Mouse (Mus musculus): ENCODE data around the gene Ubac2. TPM values are rescaled to one million over a fixed set of nuclear protein-coding genes. Genes with fewer than 3 reads are reported as not detected.

Gene Ubac2
- polyA plus RNA-seq, 1 experiment from 2014 or later, result 43.8 TPM

- no peak overlapping the region for H3K27ac ChIP-seq (ENCODE audit: low read depth, low read length)
- H3K27me3 ChIP-seq (replicated peaks; ENCODE audit: control insufficient read depth, insufficient read depth, low read length), result no peaks in the 10 kb centered on the region
- DNase-seq (ENCODE audit: low spot score) (no peak), ATAC-seq (replicated peaks; ENCODE audit: low FRiP score) (no peak)
- H3K36me3 ChIP-seq (ENCODE audit: control insufficient read depth, insufficient read depth, low read length), result no peaks in the 10 kb centered on the region
- 83% methylated on average over 2 of the region's 2 CpGs for WGBS
- no peaks in the 10 kb centered on the region for H3K4me1 ChIP-seq (replicated peaks; ENCODE audit: control insufficient read depth, insufficient read depth, low read length)
- H3K9ac ChIP-seq (ENCODE audit: low read depth, low read length), result no peak overlapping the region
- H3K9me3 ChIP-seq (ENCODE audit: control insufficient read depth, low read length), result no peaks in the 10 kb centered on the region
- no peak overlapping the region for H3K4me3 ChIP-seq (ENCODE audit: low read depth, low read length)
- H3K4me2 ChIP-seq, result no peak overlapping the region
Observed at GRCm38 (mm10) chr14:121897773-121898172, 19.4 kb downstream of the Ubac2 start.

- 79% methylated on average over 11 of the region's 11 CpGs for WGBS
- no peaks in the 10 kb centered on the region for H3K4me1 ChIP-seq (replicated peaks; ENCODE audit: control insufficient read depth, insufficient read depth, low read length)
- DNase-seq (ENCODE audit: low spot score) (no peak), ATAC-seq (replicated peaks; ENCODE audit: low FRiP score) (no peak)
- no peak overlapping the region for H3K27ac ChIP-seq (ENCODE audit: low read depth, low read length)
- no peaks in the 10 kb centered on the region for H3K9me3 ChIP-seq (ENCODE audit: control insufficient read depth, low read length)
- H3K27me3 ChIP-seq (replicated peaks; ENCODE audit: control insufficient read depth, insufficient read depth, low read length), result no peaks in the 10 kb centered on the region
- H3K36me3 ChIP-seq (ENCODE audit: control insufficient read depth, insufficient read depth, low read length), result no peaks in the 10 kb centered on the region
- H3K9ac ChIP-seq (ENCODE audit: low read depth, low read length), result no peak overlapping the region
- no peak overlapping the region for H3K4me2 ChIP-seq
- no peak overlapping the region for H3K4me3 ChIP-seq (ENCODE audit: low read depth, low read length)
Observed at GRCm38 (mm10) chr14:121898509-121898908, 20.1 kb downstream of the Ubac2 start.

- no peaks in the 10 kb centered on the region for H3K9me3 ChIP-seq (ENCODE audit: control insufficient read depth, low read length)
- no peak overlapping the region for H3K4me3 ChIP-seq (ENCODE audit: low read depth, low read length)
- no peak overlapping the region for H3K27ac ChIP-seq (ENCODE audit: low read depth, low read length)
- no peaks in the 10 kb centered on the region for H3K36me3 ChIP-seq (ENCODE audit: control insufficient read depth, insufficient read depth, low read length)
- no peak for DNase-seq (ENCODE audit: low spot score)
- no peak overlapping the region for H3K9ac ChIP-seq (ENCODE audit: low read depth, low read length)
- no peaks in the 10 kb centered on the region for H3K27me3 ChIP-seq (replicated peaks; ENCODE audit: control insufficient read depth, insufficient read depth, low read length)
- H3K4me1 ChIP-seq (replicated peaks; ENCODE audit: control insufficient read depth, insufficient read depth, low read length), result 0 out of 2 replicates have a peak, but pooled peaks cover 3% of the 10 kb centered on the region
- ATAC-seq (replicated peaks; ENCODE audit: low FRiP score), result no peak
- no peak overlapping the region for H3K4me2 ChIP-seq
- 76% methylated on average over 3 of the region's 3 CpGs for WGBS
Observed at GRCm38 (mm10) chr14:121899071-121899470, 20.7 kb downstream of the Ubac2 start.

- H3K27ac ChIP-seq (ENCODE audit: low read depth, low read length), result no peak overlapping the region
- no peak overlapping the region for H3K9ac ChIP-seq (ENCODE audit: low read depth, low read length)
- peaks cover 8% of the 10 kb centered on the region for H3K4me1 ChIP-seq (replicated peaks; ENCODE audit: control insufficient read depth, insufficient read depth, low read length)
- H3K9me3 ChIP-seq (ENCODE audit: control insufficient read depth, low read length), result no peaks in the 10 kb centered on the region
- DNase-seq (ENCODE audit: low spot score) (no peak), ATAC-seq (replicated peaks; ENCODE audit: low FRiP score) (no peak)
- H3K36me3 ChIP-seq (ENCODE audit: control insufficient read depth, insufficient read depth, low read length), result peaks cover 2% of the 10 kb centered on the region; the same call in 1 of the 2 replicates
- H3K4me3 ChIP-seq (ENCODE audit: low read depth, low read length), result no peak overlapping the region
- no peak overlapping the region for H3K4me2 ChIP-seq
- WGBS, result 89% methylated on average over 6 of the region's 6 CpGs
- H3K27me3 ChIP-seq (replicated peaks; ENCODE audit: control insufficient read depth, insufficient read depth, low read length), result no peaks in the 10 kb centered on the region
Observed at GRCm38 (mm10) chr14:121901511-121901910, 23.1 kb downstream of the Ubac2 start.

GRCm38 (mm10) chr14:121903381-121903876 lies 25.0 kb downstream of the Ubac2 start:
- ATAC-seq (replicated peaks; ENCODE audit: low FRiP score) (no peak), DNase-seq (ENCODE audit: low spot score) (no peak)
- Histone ChIP-seq H3K27ac (ENCODE audit: low read depth, low read length) (no peak overlapping the region), H3K36me3 (ENCODE audit: control insufficient read depth, insufficient read depth, low read length) (peaks cover 2% of the 10 kb centered on the region), H3K4me2 (no peak overlapping the region), H3K4me3 (ENCODE audit: low read depth, low read length) (no peak overlapping the region), H3K4me1 (replicated peaks; ENCODE audit: control insufficient read depth, insufficient read depth, low read length) (peaks cover 11% of the 10 kb centered on the region), H3K9ac (ENCODE audit: low read depth, low read length) (no peak overlapping the region), H3K27me3 (replicated peaks; ENCODE audit: control insufficient read depth, insufficient read depth, low read length) (no peaks in the 10 kb centered on the region), H3K9me3 (ENCODE audit: control insufficient read depth, low read length) (no peaks in the 10 kb centered on the region)
- 78% methylated on average over 7 of the region's 7 CpGs for WGBS

GRCm38 (mm10) chr14:121904754-121905153 lies 26.3 kb downstream of the Ubac2 start:
- H3K4me1 ChIP-seq (replicated peaks; ENCODE audit: control insufficient read depth, insufficient read depth, low read length), result peaks cover 11% of the 10 kb centered on the region
- ATAC-seq (replicated peaks; ENCODE audit: low FRiP score) (no peak), DNase-seq (ENCODE audit: low spot score) (no peak)
- peaks cover 2% of the 10 kb centered on the region for H3K36me3 ChIP-seq (ENCODE audit: control insufficient read depth, insufficient read depth, low read length)
- H3K9me3 ChIP-seq (ENCODE audit: control insufficient read depth, low read length), result no peaks in the 10 kb centered on the region
- H3K27ac ChIP-seq (ENCODE audit: low read depth, low read length), result no peak overlapping the region
- H3K27me3 ChIP-seq (replicated peaks; ENCODE audit: control insufficient read depth, insufficient read depth, low read length), result no peaks in the 10 kb centered on the region
- no peak overlapping the region for H3K9ac ChIP-seq (ENCODE audit: low read depth, low read length)
- 19% methylated on average over 3 of the region's 3 CpGs for WGBS
- H3K4me3 ChIP-seq (ENCODE audit: low read depth, low read length), result no peak overlapping the region
- no peak overlapping the region for H3K4me2 ChIP-seq

- WGBS, result 61% methylated on average over 8 of the region's 8 CpGs
- Histone ChIP-seq H3K4me2 (no peak overlapping the region), H3K4me3 (ENCODE audit: low read depth, low read length) (no peak overlapping the region), H3K4me1 (replicated peaks; ENCODE audit: control insufficient read depth, insufficient read depth, low read length) (peaks cover 11% of the 10 kb centered on the region), H3K36me3 (ENCODE audit: control insufficient read depth, insufficient read depth, low read length) (peaks cover 2% of the 10 kb centered on the region), H3K9ac (ENCODE audit: low read depth, low read length) (no peak overlapping the region), H3K9me3 (ENCODE audit: control insufficient read depth, low read length) (no peaks in the 10 kb centered on the region), H3K27me3 (replicated peaks; ENCODE audit: control insufficient read depth, insufficient read depth, low read length) (no peaks in the 10 kb centered on the region), H3K27ac (ENCODE audit: low read depth, low read length) (peak overlapping the region; percentile 34; the same call in 1 of the 2 replicates)
- DNase-seq (ENCODE audit: low spot score), result no peak
- ATAC-seq (replicated peaks; ENCODE audit: low FRiP score), result no peak
Observed at GRCm38 (mm10) chr14:121906341-121906991, 28.0 kb downstream of the Ubac2 start.

GRCm38 (mm10) chr14:121906992-121907681 lies 28.7 kb downstream of the Ubac2 start:
- WGBS, result 76% methylated on average over 11 of the region's 11 CpGs
- no peak overlapping the region for H3K4me3 ChIP-seq (ENCODE audit: low read depth, low read length)

More at GRCm38 (mm10) chr14:121906992-121907681, 28.7 kb downstream of the Ubac2 start:
- Histone ChIP-seq H3K27me3 (replicated peaks; ENCODE audit: control insufficient read depth, insufficient read depth, low read length) (no peaks in the 10 kb centered on the region), H3K4me2 (no peak overlapping the region), H3K9me3 (ENCODE audit: control insufficient read depth, low read length) (no peaks in the 10 kb centered on the region), H3K9ac (ENCODE audit: low read depth, low read length) (no peak overlapping the region), H3K4me1 (replicated peaks; ENCODE audit: control insufficient read depth, insufficient read depth, low read length) (peaks cover 11% of the 10 kb centered on the region), H3K36me3 (ENCODE audit: control insufficient read depth, insufficient read depth, low read length) (peaks cover 2% of the 10 kb centered on the region), H3K27ac (ENCODE audit: low read depth, low read length) (no peak overlapping the region)
- DNase-seq (ENCODE audit: low spot score), result no peak
- ATAC-seq (replicated peaks; ENCODE audit: low FRiP score), result no peak; the same call in 1 of the 2 replicates

All from liver, embryonic 11.5 days (tissue).